Mouse (Mus musculus): ENCODE data around the gene Thap12.

- no peak for TF ChIP-seq MYOD1 (IDR thresholded peaks at IDR 0.05; ENCODE audit: control insufficient read depth in 1 of 3, insufficient read length in 2 of 3, low read depth in 2 of 3)
- TF ChIP-seq POLR2A (IDR thresholded peaks at IDR 0.05; ENCODE audit: insufficient read length, low read depth): no peak
- no peak for TF ChIP-seq USF1 (IDR thresholded peaks at IDR 0.05; ENCODE audit: low read depth)
- no peak for TF ChIP-seq E2F4 (IDR thresholded peaks at IDR 0.05; ENCODE audit: insufficient read depth)
- no peak for TF ChIP-seq MAX (IDR thresholded peaks at IDR 0.05; ENCODE audit: low read depth)
- no peak for TF ChIP-seq REST (IDR thresholded peaks at IDR 0.05; ENCODE audit: insufficient read depth, insufficient read length)
- no peak for TF ChIP-seq MYOG (IDR thresholded peaks at IDR 0.05; ENCODE audit: control insufficient read depth in 1 of 3, insufficient read depth in 1 of 3, insufficient read length in 2 of 3, low read depth in 2 of 3)
- TF ChIP-seq POLR2AphosphoS2 (IDR thresholded peaks at IDR 0.05; ENCODE audit: insufficient read length, low read depth): no peak
- TF ChIP-seq CEBPB (IDR thresholded peaks at IDR 0.05; ENCODE audit: insufficient read depth, poor library complexity, severe bottlenecking): no peak
Measured at GRCm38 (mm10) chr7:98717438-98717837, 14.5 kb downstream of the Thap12 start.
